In genomic region chr7:25219756-25220456, GRCm38 (mm10) we compare ENCODE assay signal across 1 mouse cellular context.
TF ChIP-seq lines count a peak whose summit lies in the region.

No protein-coding gene starts in this region.

TF ChIP-seq in C2C12, 6 proteins besides CTCF, POLR2A, EP300 and RAD21:
- TF ChIP-seq USF1 (IDR thresholded peaks at IDR 0.05; ENCODE audit: low read depth) (no peak), CEBPB (IDR thresholded peaks at IDR 0.05; ENCODE audit: low read depth) (peak; percentile 91)
TF ChIP-seq in C2C12: peak in this region for 1.
